Mouse (Mus musculus) right cerebral cortex, postnatal 25 days (tissue): ENCODE measurements at regions not wholly inside any gene's neighbourhood (a gene's known extent, or its start where the extent isn't known, plus 50 kb on each side); places are given as distances from the start of the nearest gene placed in this dataset.
"Not testable (repeated sequence)": the region's sequence is repeated elsewhere in the genome, so short reads cannot be mapped to it uniquely, and the experiment has no call there.

Source experiments
- DNase-seq: peaks from one replicate; pipeline ENCODE4 v3.0.0; 2022

GRCm38 (mm10) chr8:83837637-83838378 lies 62.1 kb upstream of the Adgrl1 start:
- no peak for DNase-seq

DNA sequence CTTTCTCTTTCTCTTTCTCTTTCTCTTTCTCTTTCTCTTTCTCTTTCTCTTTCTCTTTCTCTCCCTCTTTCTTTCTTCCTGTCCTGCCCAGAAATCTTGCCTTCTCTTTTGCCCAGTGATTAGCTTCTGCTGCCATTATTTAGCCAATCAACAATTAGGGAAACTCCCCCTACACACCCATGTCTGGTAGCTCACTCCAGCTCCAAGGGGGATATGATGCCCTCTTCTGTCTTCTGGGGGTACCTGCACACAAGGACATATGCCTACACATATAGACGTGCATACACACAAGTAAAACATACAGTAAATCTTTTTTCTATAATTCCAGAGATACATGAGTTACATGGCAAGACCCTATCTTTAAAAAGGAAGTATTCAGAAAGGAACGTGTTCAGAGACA lies 70.1 kb upstream of the Adgrl1 start:
- DNase-seq: no peak

GRCm38 (mm10) chr8:83824925-83825680 lies 74.8 kb upstream of the Adgrl1 start:
- no peak for DNase-seq

- DNase-seq: no peak
Measured at GRCm38 (mm10) chr8:83819086-83819485, 78.0 kb upstream of the Adgre5 start.

GRCm38 (mm10) chr8:83810651-83811050 lies 69.5 kb upstream of the Adgre5 start:
- DNase-seq: no peak

DNA sequence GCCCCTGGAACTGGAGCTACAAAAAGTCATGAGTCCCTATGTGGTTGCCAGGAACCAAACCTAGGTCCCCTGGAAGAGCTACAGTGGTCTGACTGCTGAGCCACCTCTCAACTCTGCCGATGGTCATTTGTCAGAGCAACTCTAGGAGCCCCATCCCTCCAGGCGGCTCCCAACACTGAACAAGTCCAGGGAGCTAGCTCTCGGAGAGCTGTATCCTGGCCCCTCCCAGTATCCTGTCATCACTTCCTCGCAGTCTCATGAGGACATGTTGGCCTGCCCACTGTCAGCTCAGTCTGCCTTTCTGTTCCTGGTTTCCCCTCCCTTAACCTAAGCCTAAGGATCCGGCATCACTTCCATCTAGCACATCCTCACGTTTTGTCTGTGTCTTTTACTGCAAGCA lies 64.5 kb upstream of the Adgre5 start:
- DNase-seq: no peak

DNA sequence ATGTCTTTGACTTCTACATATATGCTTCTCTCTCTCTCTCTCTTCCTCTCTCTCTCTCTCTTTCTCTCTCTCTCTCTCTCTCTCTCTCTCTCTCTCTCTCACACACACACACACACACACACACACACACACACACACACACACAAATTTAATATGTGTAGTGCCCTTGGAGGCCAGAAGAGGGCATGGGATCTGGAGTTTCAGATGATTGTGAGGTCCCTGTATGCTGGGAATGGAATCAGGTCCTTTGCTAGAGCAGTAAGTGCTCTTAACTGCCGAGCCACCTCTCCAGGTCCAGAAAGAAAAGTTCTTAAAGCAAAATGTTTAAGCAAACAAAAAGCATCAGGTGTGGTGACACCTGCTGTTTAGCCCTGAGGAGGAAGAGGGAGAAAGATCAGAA lies 62.2 kb upstream of the Adgre5 start:
- not testable (repeated sequence) for DNase-seq

DNA sequence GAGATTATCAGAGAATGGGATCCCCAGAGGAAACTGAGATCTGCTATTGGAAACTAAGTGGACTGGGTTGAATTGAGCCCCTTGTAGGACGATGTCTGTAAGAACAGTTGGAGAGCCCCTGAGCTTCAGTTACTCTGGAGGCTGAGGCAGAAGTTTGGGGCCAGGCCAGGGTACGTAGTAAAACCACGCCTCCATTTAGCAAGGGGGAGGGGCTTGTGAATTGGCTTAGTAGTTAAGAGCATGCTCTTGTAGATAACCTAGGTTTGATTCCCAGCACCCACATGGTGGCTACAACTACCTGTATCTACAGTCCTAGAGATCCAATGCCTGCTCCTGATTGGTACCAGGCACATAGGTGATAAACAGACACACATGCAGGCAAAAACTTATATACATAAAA lies 61.4 kb upstream of the Adgre5 start:
- no peak for DNase-seq

DNA sequence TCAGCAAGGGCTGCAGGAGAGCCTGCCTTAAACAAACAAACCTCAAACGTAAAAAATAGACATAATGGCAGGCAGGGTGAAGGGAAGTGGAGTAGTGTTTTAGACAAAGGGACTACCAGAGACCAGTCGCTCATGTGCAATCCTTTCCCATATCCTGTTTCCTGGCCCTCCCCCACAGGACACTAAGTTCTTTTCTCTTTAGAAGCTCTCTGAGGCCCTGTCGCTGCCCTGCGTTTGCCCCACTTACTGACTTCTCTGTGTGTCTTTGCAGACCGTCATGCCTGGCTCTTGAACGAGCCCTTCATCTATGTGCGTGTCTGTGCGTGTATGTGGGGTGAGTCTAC lies 58.5 kb upstream of the Adgre5 start:
- DNase-seq: no peak

GRCm38 (mm10) chr8:83798881-83799606 lies 57.9 kb upstream of the Adgre5 start:
- no peak for DNase-seq

DNA sequence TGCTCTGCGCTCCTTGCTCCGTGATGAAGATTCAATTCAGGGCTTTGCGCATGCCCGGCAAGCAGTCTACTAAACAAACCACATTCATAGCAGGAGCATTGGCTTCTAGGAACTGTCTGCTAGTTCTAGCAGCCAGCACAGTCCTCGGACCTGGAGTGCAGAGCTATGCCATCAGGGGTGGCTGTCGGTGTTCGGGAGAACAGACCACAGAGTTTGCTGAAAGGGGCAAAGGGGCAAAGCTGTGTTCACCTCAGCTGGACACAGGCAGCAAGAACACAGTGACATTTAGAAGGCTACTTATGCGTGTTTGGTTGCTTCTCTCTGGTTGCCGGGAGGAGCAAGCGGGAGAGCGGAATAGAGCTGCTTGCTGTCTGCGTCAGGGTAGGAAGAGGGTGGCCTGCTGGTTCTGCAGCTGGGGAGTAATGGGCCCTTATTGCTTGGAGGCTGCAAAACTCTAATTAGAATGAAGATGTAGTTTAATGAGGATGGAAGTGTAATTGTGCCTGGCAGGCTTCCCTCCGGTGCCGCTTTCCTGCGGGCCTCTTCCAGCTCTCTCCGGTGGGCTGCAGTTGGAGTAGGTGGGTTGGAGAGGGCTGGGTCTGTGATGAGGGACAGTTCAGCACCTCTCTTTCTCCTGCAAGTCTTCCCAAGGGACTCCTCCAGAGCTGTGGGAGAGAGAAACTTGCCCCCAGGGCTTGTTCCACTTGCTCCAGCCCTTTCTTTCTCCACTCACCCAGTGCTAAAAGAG lies 52.5 kb upstream of the Adgre5 start:
- peak; percentile 30 for DNase-seq
